Mouse (Mus musculus): ENCODE measurements around the gene Aunip. TPM values are rescaled to one million over a fixed set of nuclear protein-coding genes. Genes with fewer than 3 reads are reported as not detected.
A peak's percentile ranks its signal among the peaks of the same experiment; 100 is the strongest.

Gene Aunip
- polyA plus RNA-seq, 1 experiment: 0.39 TPM

DNA sequence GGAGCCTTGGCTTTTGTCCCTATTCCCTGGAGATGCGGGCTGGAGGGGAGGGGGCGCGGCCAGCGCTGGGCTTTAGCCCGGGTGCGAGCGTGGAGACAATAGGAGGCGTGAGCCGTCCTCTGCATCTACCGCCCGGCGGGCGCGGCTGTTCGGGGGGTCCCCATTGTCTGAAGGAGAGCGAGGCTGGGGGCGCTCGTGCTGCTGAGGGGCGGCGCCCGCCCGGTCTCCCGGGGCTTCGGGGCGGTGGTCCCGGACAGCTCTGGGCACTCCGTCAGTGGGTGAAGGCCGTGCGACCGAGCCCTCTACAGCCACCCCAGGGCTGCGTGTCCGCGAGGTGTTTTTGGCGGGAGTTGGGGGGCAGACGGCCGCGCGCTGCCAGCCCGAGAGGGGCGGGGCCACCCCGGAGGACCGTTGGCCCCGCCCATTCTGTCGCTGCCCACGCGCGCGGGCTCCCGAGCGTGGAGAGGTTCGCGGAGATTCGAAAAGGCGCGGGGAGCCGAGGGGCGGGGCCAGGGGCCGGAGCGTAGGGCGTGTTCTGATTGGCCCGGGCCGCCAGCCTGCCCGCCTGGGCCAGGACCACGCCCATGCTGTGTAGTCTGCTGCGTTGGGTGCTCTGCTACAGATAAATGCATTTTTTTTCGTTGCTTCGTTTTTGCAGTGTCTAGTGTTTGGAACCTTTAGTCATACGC, 42.1 kb upstream of the Aunip start:
- no peak for TF ChIP-seq CTCF (IDR thresholded peaks at IDR 0.05; ENCODE audit: extremely low read depth, insufficient read depth, insufficient read length, insufficient replicate concordance)
- TF ChIP-seq POLR2A (IDR thresholded peaks at IDR 0.05; ENCODE audit: low read depth, low read length): no peak
- Histone ChIP-seq H3K27me3 (ENCODE audit: control insufficient read depth, insufficient read depth, low read length) (no peaks in the 10 kb centered on the region), H3K4me1 (ENCODE audit: control insufficient read depth, insufficient read depth, insufficient read length) (peaks cover 6% of the 10 kb centered on the region; the same call in 1 of the 2 replicates), H3K27ac (ENCODE audit: insufficient read depth, low read length) (peak overlapping the region; percentile 10; the same call in 1 of the 2 replicates), H3K36me3 (ENCODE audit: control insufficient read depth, insufficient read depth, low read length) (no peaks in the 10 kb centered on the region; the same call in 1 of the 2 replicates), H3K4me3 (ENCODE audit: extremely low read depth, insufficient read depth, insufficient read length) (peak overlapping the region; percentile 72)
- DNase-seq (ENCODE audit: low read depth in 1 of 2, low spot score in 2 of 2): peak; percentile 83 to 97
- WGBS: under 1% methylated on average over 63 of the region's 68 CpGs

DNA sequence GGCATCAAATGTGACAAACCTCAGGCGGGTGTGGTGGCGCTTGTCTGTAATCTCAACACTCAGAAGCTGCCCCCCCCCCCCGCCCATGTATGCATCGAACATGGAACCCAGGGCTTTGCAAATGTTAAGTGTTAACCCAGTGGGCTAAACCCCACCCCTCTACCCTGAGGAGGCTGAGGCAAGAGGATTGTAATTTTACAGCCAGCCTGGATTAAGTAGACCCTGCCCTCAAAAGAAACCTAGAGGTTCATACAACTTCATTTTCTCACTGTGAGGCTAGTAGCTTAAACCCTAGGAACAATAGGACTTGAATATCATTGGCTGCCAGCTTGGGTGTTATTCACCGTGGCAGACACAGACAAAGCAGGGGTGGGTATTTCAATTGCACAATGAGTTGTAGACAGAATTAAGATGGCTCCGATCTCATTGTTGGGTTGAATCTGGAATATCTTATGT, 41.4 kb upstream of the Aunip start:
- WGBS: 15% methylated on average over 6 of the region's 6 CpGs
- H3K27me3 ChIP-seq (ENCODE audit: control insufficient read depth, insufficient read depth, low read length): no peaks in the 10 kb centered on the region
- no peak overlapping the region for H3K27ac ChIP-seq (ENCODE audit: insufficient read depth, low read length)
- TF ChIP-seq CTCF (IDR thresholded peaks at IDR 0.05; ENCODE audit: extremely low read depth, insufficient read depth, insufficient read length, insufficient replicate concordance) (no peak), POLR2A (IDR thresholded peaks at IDR 0.05; ENCODE audit: low read depth, low read length) (no peak)
- peak overlapping the region; percentile 72 for H3K4me3 ChIP-seq (ENCODE audit: extremely low read depth, insufficient read depth, insufficient read length)
- peaks cover 6% of the 10 kb centered on the region; the same call in 1 of the 2 replicates for H3K4me1 ChIP-seq (ENCODE audit: control insufficient read depth, insufficient read depth, insufficient read length)
- no peak for DNase-seq (ENCODE audit: low read depth in 1 of 2, low spot score in 2 of 2)
- H3K36me3 ChIP-seq (ENCODE audit: control insufficient read depth, insufficient read depth, low read length): no peaks in the 10 kb centered on the region; the same call in 1 of the 2 replicates

DNA sequence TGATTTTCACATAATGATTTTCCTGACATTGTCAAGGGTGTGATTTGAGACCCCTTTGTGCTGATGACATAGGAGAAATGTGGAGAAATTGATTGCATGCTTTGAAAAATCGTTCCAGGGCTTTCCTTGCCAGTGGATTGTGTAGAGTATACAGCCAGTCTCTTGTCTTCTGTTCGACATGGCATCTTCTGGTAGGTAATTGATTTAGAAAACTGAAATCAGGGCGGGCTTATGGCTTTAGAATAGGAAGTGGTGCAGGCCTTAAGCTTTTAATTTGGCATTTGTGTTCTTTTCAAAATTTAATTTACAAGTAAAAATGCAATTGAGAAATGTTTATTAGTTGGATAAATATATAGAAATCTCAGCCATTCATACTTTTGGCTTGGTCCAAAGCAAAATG, 40.8 kb upstream of the Aunip start:
- Histone ChIP-seq H3K27ac (ENCODE audit: insufficient read depth, low read length) (no peak overlapping the region), H3K27me3 (ENCODE audit: control insufficient read depth, insufficient read depth, low read length) (no peaks in the 10 kb centered on the region), H3K4me1 (ENCODE audit: control insufficient read depth, insufficient read depth, insufficient read length) (peaks cover 6% of the 10 kb centered on the region; the same call in 1 of the 2 replicates), H3K4me3 (ENCODE audit: extremely low read depth, insufficient read depth, insufficient read length) (no peak overlapping the region), H3K36me3 (ENCODE audit: control insufficient read depth, insufficient read depth, low read length) (no peaks in the 10 kb centered on the region; the same call in 1 of the 2 replicates)
- no peak for DNase-seq (ENCODE audit: low read depth in 1 of 2, low spot score in 2 of 2)
- TF ChIP-seq CTCF (IDR thresholded peaks at IDR 0.05; ENCODE audit: extremely low read depth, insufficient read depth, insufficient read length, insufficient replicate concordance) (no peak), POLR2A (IDR thresholded peaks at IDR 0.05; ENCODE audit: low read depth, low read length) (no peak)
- 59% methylated on average over 3 of the region's 3 CpGs for WGBS

DNA sequence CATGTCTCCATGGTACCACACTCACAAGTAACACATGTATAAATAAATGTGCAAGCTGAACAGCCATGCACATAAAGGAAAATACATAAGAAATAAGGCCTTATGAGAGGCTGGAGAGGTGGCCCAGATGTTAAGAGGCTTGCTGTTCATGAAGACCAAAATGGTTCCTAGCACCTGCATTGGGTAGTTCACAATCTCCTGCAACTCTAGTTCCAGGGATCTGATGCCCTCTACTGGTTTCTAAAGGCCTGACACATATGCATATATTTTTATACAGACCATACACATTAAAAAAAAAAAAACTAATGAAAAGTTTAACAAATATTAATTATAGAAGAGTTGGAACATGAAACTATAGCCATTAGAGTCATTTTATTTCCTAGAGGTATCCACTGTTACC, 39.3 kb upstream of the Aunip start:
- H3K4me3 ChIP-seq (ENCODE audit: extremely low read depth, insufficient read depth, insufficient read length): no peak overlapping the region
- TF ChIP-seq POLR2A (IDR thresholded peaks at IDR 0.05; ENCODE audit: low read depth, low read length): no peak
- no peak for TF ChIP-seq CTCF (IDR thresholded peaks at IDR 0.05; ENCODE audit: extremely low read depth, insufficient read depth, insufficient read length, insufficient replicate concordance)
- H3K27ac ChIP-seq (ENCODE audit: insufficient read depth, low read length): no peak overlapping the region
- H3K36me3 ChIP-seq (ENCODE audit: control insufficient read depth, insufficient read depth, low read length): no peaks in the 10 kb centered on the region; the same call in 1 of the 2 replicates
- H3K4me1 ChIP-seq (ENCODE audit: control insufficient read depth, insufficient read depth, insufficient read length): peaks cover 6% of the 10 kb centered on the region; the same call in 1 of the 2 replicates
- H3K27me3 ChIP-seq (ENCODE audit: control insufficient read depth, insufficient read depth, low read length): no peaks in the 10 kb centered on the region
- no peak for DNase-seq (ENCODE audit: low read depth in 1 of 2, low spot score in 2 of 2)

DNA sequence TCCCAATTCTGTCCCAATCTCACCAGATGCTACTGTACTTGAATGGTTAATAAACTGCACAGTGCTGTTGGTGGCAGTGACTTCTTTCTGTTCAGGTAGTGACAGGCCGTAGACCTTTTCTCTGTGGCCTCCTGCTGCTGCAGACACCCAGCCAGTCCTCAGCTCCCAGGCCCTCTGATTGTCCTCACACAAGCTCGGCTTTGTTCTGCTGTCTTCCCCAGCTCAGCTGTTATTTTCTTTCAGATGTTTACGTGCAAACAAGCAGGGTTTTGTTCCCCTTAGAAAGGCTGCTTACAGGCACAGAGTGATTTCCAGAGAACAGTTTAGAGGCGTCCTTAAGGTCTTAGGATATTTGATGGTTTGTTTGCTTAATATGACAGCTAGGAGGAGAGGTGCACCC, 37.0 kb upstream of the Aunip start:
- no peak for DNase-seq (ENCODE audit: low read depth in 1 of 2, low spot score in 2 of 2)
- WGBS: 92% methylated on average over 4 of the region's 4 CpGs
- no peaks in the 10 kb centered on the region; the same call in 1 of the 2 replicates for H3K36me3 ChIP-seq (ENCODE audit: control insufficient read depth, insufficient read depth, low read length)

DNA sequence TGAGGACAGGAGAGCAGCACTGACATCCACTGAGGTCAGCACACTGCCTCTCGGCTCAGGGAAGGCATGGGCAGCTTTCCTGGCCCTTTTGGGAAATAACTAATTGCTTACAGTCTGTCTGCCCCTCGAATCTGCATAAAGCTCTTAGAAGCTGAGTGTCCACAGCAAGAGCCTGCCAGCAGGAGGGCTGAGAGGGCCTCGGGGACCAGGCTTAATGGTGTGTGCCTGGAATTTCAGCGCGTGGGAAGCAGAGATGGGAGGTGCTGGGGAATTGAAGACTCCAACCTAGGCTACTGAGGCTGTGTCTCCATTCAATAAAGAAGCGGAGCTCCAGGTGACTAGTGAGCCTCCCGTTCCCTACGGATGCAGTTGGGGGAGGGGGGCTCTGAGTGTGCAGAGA, 36.6 kb upstream of the Aunip start:
- no peak overlapping the region for H3K4me3 ChIP-seq (ENCODE audit: extremely low read depth, insufficient read depth, insufficient read length)
- TF ChIP-seq POLR2A (IDR thresholded peaks at IDR 0.05; ENCODE audit: low read depth, low read length) (no peak), CTCF (IDR thresholded peaks at IDR 0.05; ENCODE audit: extremely low read depth, insufficient read depth, insufficient read length, insufficient replicate concordance) (no peak)
- 94% methylated on average over 8 of the region's 8 CpGs for WGBS
- H3K27me3 ChIP-seq (ENCODE audit: control insufficient read depth, insufficient read depth, low read length): no peaks in the 10 kb centered on the region
- H3K27ac ChIP-seq (ENCODE audit: insufficient read depth, low read length): no peak overlapping the region
- H3K4me1 ChIP-seq (ENCODE audit: control insufficient read depth, insufficient read depth, insufficient read length): no peaks in the 10 kb centered on the region
- DNase-seq (ENCODE audit: low read depth in 1 of 2, low spot score in 2 of 2): no peak
- H3K36me3 ChIP-seq (ENCODE audit: control insufficient read depth, insufficient read depth, low read length): no peaks in the 10 kb centered on the region; the same call in 1 of the 2 replicates

More for the DNA sequence above, 37.0 kb upstream of the Aunip start:
- TF ChIP-seq POLR2A (IDR thresholded peaks at IDR 0.05; ENCODE audit: low read depth, low read length) (no peak), CTCF (IDR thresholded peaks at IDR 0.05; ENCODE audit: extremely low read depth, insufficient read depth, insufficient read length, insufficient replicate concordance) (no peak)
- Histone ChIP-seq H3K27ac (ENCODE audit: insufficient read depth, low read length) (no peak overlapping the region), H3K4me1 (ENCODE audit: control insufficient read depth, insufficient read depth, insufficient read length) (no peaks in the 10 kb centered on the region), H3K4me3 (ENCODE audit: extremely low read depth, insufficient read depth, insufficient read length) (no peak overlapping the region), H3K27me3 (ENCODE audit: control insufficient read depth, insufficient read depth, low read length) (no peaks in the 10 kb centered on the region)

DNA sequence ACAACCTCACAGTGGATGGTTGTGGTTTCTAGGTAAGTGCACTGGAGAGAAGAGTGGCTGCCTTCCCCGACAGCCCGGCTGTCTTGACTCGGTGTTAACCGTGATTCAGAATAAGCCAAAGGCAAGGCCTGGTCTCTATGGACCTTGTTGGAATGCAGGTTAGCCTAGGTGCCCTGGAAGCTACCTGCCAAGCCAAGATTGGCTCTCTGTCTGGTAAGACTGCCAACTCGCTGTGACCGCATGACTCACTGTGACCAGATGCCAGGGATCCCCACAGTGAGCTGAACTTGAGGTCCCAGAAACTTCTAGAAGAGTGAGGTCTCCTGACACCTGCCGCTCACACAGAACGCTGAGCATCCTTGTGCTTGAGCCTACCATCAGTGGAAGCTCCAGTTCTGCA, 33.9 kb upstream of the Aunip start:
- WGBS: 89% methylated on average over 8 of the region's 8 CpGs
- Histone ChIP-seq H3K4me1 (ENCODE audit: control insufficient read depth, insufficient read depth, insufficient read length) (no peaks in the 10 kb centered on the region), H3K36me3 (ENCODE audit: control insufficient read depth, insufficient read depth, low read length) (no peaks in the 10 kb centered on the region; the same call in 1 of the 2 replicates), H3K4me3 (ENCODE audit: extremely low read depth, insufficient read depth, insufficient read length) (no peak overlapping the region), H3K27me3 (ENCODE audit: control insufficient read depth, insufficient read depth, low read length) (no peaks in the 10 kb centered on the region), H3K27ac (ENCODE audit: insufficient read depth, low read length) (no peak overlapping the region)
- TF ChIP-seq CTCF (IDR thresholded peaks at IDR 0.05; ENCODE audit: extremely low read depth, insufficient read depth, insufficient read length, insufficient replicate concordance) (no peak), POLR2A (IDR thresholded peaks at IDR 0.05; ENCODE audit: low read depth, low read length) (no peak)
- DNase-seq (ENCODE audit: low read depth in 1 of 2, low spot score in 2 of 2): no peak

All from spleen, adult 2 months (tissue).